Mouse (Mus musculus) liver, embryonic 14.5 days (tissue): ENCODE measurements around the gene Exog. TPM values are rescaled to one million over a fixed set of nuclear protein-coding genes. Genes with fewer than 3 reads are reported as not detected.

ENCODE experiments used
- ATAC-seq: fragments of 200-750 bp; cut with Nextera tagmentation; 2 replicates; pipeline ENCODE4 v1.8.0; 2017; ENCODE audit warnings: moderate number of reproducible peaks, mild to moderate bottlenecking, moderate library complexity; ENCODE audit not compliant: insufficient read depth
- DNase-seq, 3 experiments: peaks; one replicate each; pipeline ENCODE4 v3.0.0-alpha.2; 2012 to 2013; ENCODE audit warnings: low read depth in 3 of 3, low spot score in 3 of 3
- H3K27ac ChIP-seq: fragments of 300-500 bp; sonication (generic); 2 replicates; pipeline ENCODE4 v1.5.1; 2014; ENCODE audit warnings: moderate library complexity, mild to moderate bottlenecking, control low read depth, inconsistent platforms
- H3K27me3 ChIP-seq: fragments of 300-500 bp; sonication (generic); 2 replicates; pipeline ENCODE4 v1.6.1; 2014; ENCODE audit warnings: mild to moderate bottlenecking, low read length, moderate library complexity; ENCODE audit not compliant: control insufficient read depth, insufficient read depth
- H3K36me3 ChIP-seq: fragments of 300-500 bp; sonication (generic); replicated peaks from 2 replicates; pipeline ENCODE4 v1.6.1; 2014; ENCODE audit warnings: low read depth; ENCODE audit not compliant: control insufficient read depth, insufficient read depth
- H3K4me1 ChIP-seq, 2 experiments: fragments of 200-500 bp in 1 of 2; fragments of 300-500 bp in 1 of 2; sonication (generic) in 1 of 2; replicated peaks; 2 replicates each; pipeline ENCODE4 v1.6.1; 2012 to 2014; ENCODE audit warnings: antibody characterized with exemption in 1 of 2, inconsistent platforms in 1 of 2, low read length in 1 of 2; ENCODE audit not compliant: control insufficient read depth in 2 of 2, insufficient read depth in 2 of 2
- H3K4me2 ChIP-seq: fragments of 300-500 bp; sonication (generic); 2 replicates; pipeline ENCODE4 v1.6.1; 2014; ENCODE audit warnings: low read depth, mild to moderate bottlenecking, control low read depth, moderate library complexity
- H3K4me3 ChIP-seq, 2 experiments: fragments of 200-500 bp in 1 of 2; fragments of 300-500 bp in 1 of 2; sonication (generic) in 1 of 2; 2 replicates each; pipeline ENCODE4 v1.5.1; 2012 to 2014; ENCODE audit warnings: low read depth in 2 of 2, low read length in 2 of 2, mild to moderate bottlenecking in 2 of 2, control low read depth in 1 of 2, inconsistent platforms in 1 of 2, moderate library complexity in 1 of 2; ENCODE audit not compliant: insufficient read depth in 1 of 2
- H3K9ac ChIP-seq: fragments of 300-500 bp; sonication (generic); replicated peaks from 2 replicates; pipeline ENCODE4 v1.6.1; 2014; ENCODE audit warnings: mild to moderate bottlenecking, control low read depth, moderate library complexity
- H3K9me3 ChIP-seq: fragments of 300-500 bp; sonication (generic); 2 replicates; pipeline ENCODE4 v1.6.1; 2016; ENCODE audit warnings: low read length, mixed read lengths; ENCODE audit not compliant: control insufficient read depth
- CTCF ChIP-seq: IDR thresholded peaks from 2 replicates; pipeline ENCODE4 v1.5.1; 2016; ENCODE audit warnings: antibody characterized with exemption, low read depth, control low read depth
- EP300 ChIP-seq: IDR thresholded peaks from 2 replicates; pipeline ENCODE4 v1.6.1; 2016; ENCODE audit warnings: antibody characterized with exemption, low read depth
- WGBS: fragments of 180-500 bp; shearing (Covaris S2); extraction: QIAGEN DNeasy Blood & Tissue Kit; methylation state at CpG from one replicate; pipeline ENCODE4 v1.1.7; 2014; ENCODE audit not compliant: insufficient replicate concordance; 5-methylcytosine and 5-hydroxymethylcytosine counted together
- polyA plus RNA-seq, 2 experiments: library from polyadenylated mRNA; depleted of rRNA in 1 of 2; stranded (reverse) in 1 of 2; unstranded in 1 of 2; fragments of >200 nt; fragmentation: Nextera tagmentation in 1 of 2; extraction: Ambion mirVana in 1 of 2; gene quantifications; 2 replicates each; pipeline versions ENCODE4 v1.2.1 to v1.2.3; 2012 to 2014

The Exog gene
- polyA plus RNA-seq, 2 experiments, result 2.4 to 6.0 TPM

- no peaks in the 10 kb centered on the region for H3K9me3 ChIP-seq
- H3K9ac ChIP-seq, result no peak overlapping the region
- no peak overlapping the region for H3K4me2 ChIP-seq
- no peak overlapping the region for H3K27ac ChIP-seq
- H3K4me1 ChIP-seq, result peaks cover 0 to 5% of the 10 kb centered on the region in 2 experiments; a peak in 2 of 4 replicates
- 26% methylated on average over 6 of the region's 6 CpGs for WGBS
- TF ChIP-seq EP300 (no peak), CTCF (no peak)
- H3K36me3 ChIP-seq, result no peaks in the 10 kb centered on the region
- H3K4me3 ChIP-seq, result no peak overlapping the region
- ATAC-seq (no peak), DNase-seq (no peak)
- H3K27me3 ChIP-seq, result no peaks in the 10 kb centered on the region
Measured at GRCm38 (mm10) chr9:119477754-119478153, 33.0 kb downstream of the Exog start.

GRCm38 (mm10) chr9:119478345-119478744, 33.6 kb downstream of the Exog start:
- DNase-seq, result no peak
- TF ChIP-seq EP300, result no peak
- H3K4me1 ChIP-seq, result no peaks in the 10 kb centered on the region; a peak in 1 of 4 replicates
- no peak overlapping the region for H3K4me3 ChIP-seq
- no peak overlapping the region for H3K27ac ChIP-seq
- H3K36me3 ChIP-seq, result no peaks in the 10 kb centered on the region
- ATAC-seq, result no peak
- no peak overlapping the region for H3K4me2 ChIP-seq
- no peak overlapping the region for H3K9ac ChIP-seq
- no peaks in the 10 kb centered on the region for H3K9me3 ChIP-seq
- no peaks in the 10 kb centered on the region for H3K27me3 ChIP-seq
- 46% methylated on average over 11 of the region's 11 CpGs for WGBS

DNA sequence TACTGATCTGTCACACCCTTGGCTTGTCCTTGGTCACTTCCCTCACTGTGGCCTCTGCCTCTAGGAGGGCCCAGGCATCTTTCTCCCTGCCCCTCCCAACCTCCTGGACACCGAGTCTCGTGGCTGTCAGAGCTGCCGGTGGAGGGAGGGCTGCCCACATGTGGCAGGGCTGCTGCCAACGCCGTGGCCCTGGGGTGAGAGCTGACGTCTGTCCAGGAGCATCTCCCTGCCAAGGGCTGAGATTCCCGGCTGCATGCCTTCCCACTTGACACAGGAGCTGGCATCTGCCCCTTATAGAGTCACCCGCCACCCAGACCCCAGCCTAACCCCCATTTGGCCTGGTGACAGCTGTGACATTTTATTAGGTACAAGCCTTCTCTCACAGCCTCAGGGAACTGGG, 34.6 kb downstream of the Exog start:
- 39% methylated on average over 8 of the region's 8 CpGs for WGBS
- DNase-seq, result no peak
- TF ChIP-seq EP300, result no peak
- TF ChIP-seq CTCF, result no peak
- H3K9me3 ChIP-seq, result no peaks in the 10 kb centered on the region
- H3K4me3 ChIP-seq, result no peak overlapping the region
- no peak overlapping the region for H3K4me2 ChIP-seq
- no peaks in the 10 kb centered on the region for H3K4me1 ChIP-seq
- no peaks in the 10 kb centered on the region for H3K36me3 ChIP-seq
- no peak for ATAC-seq
- no peaks in the 10 kb centered on the region for H3K27me3 ChIP-seq
- H3K9ac ChIP-seq, result no peak overlapping the region
- H3K27ac ChIP-seq, result no peak overlapping the region

DNA sequence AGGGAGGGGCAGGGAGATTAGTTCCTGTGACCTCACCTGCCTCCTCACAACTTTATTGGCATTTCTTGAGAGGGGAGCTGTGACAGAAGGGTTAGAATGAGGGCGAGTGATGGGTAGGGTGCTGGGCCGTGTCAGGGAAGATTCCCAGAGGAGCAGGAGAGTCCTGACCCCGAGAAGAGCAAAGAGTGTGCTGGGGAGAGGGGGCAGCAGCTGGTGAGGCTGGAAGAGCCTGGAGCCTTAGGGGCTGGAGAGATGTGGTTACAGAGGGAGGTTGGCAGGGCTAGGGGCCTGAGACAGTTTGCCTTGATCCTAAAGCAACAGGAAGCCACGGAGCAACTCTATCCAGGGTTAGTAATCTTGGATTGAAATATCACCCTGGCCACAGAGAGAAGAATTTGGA, 36.9 kb downstream of the Exog start:
- Histone ChIP-seq H3K36me3 (no peaks in the 10 kb centered on the region), H3K4me3 (no peak overlapping the region), H3K27me3 (no peaks in the 10 kb centered on the region), H3K4me2 (no peak overlapping the region), H3K27ac (no peak overlapping the region), H3K4me1 (no peaks in the 10 kb centered on the region), H3K9me3 (no peaks in the 10 kb centered on the region), H3K9ac (no peak overlapping the region)
- no peak for TF ChIP-seq CTCF
- TF ChIP-seq EP300, result no peak
- whole genome bisulfite sequencing, result 55% methylated on average over 4 of the region's 4 CpGs
- ATAC-seq (no peak), DNase-seq (no peak)

DNA sequence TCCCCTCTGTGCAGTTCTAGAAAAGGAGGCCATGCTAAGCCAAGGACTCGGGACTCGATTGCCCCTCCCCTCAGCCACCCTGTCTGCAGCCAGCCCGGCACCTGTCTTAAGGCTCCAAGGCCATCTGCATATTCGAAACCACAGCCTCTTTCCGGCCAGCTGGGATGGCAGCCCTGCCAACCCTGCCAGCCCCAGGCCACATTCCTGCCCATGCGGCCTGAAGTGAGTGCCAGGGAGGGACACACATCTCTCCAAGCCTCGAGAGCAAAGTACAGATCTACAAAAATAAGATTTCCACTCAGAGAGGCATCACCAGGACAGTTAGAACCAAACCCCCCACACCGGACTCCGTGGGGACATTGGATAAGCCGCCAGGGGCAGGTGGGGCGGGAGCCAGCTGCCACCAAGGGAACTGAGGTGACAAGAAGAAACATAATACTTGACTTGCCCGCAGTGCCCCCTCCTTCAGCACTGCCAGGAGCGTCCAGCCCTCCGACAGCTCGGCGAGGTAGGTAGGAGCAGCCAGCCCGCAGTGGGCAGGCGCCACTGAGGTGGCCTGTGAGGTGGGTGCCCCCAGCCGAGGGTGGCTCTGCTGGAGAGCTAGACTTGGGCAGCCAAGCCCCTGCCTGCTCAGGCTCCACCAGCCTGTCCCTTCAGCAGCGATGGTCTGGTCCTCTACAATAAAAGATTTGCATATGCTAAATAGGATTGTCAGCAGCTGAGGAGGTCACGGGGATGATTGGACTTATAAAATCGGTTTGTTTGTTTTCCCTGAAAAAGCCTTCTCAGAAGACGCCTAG, 39.0 kb downstream of the Exog start:
- TF ChIP-seq CTCF (no peak), EP300 (no peak)
- H3K9ac ChIP-seq, result no peak overlapping the region
- H3K27ac ChIP-seq, result no peak overlapping the region
- WGBS, result 47% methylated on average over 23 of the region's 23 CpGs
- ATAC-seq (no peak), DNase-seq (no peak)
- no peak overlapping the region for H3K4me3 ChIP-seq
- no peaks in the 10 kb centered on the region for H3K36me3 ChIP-seq
- no peaks in the 10 kb centered on the region for H3K27me3 ChIP-seq
- no peaks in the 10 kb centered on the region for H3K9me3 ChIP-seq
- no peaks in the 10 kb centered on the region for H3K4me1 ChIP-seq
- H3K4me2 ChIP-seq, result no peak overlapping the region
